Mouse (Mus musculus) brain, embryonic 14.5 days (tissue): ENCODE results near the gene Pold3.

ENCODE experiments used
- CTCF ChIP-seq: fragments of 200-500 bp; IDR thresholded peaks from 2 replicates; pipeline ENCODE4 v1.5.1; 2012; ENCODE audit warnings: inconsistent platforms, mild to moderate bottlenecking, moderate library complexity, borderline replicate concordance; ENCODE audit not compliant: insufficient read depth, insufficient read length; ENCODE audit errors: extremely low read depth
- POLR2A ChIP-seq: fragments of 200-500 bp; IDR thresholded peaks from 2 replicates; pipeline ENCODE4 v1.6.1; 2012; ENCODE audit warnings: mild to moderate bottlenecking, inconsistent platforms, borderline replicate concordance; ENCODE audit not compliant: poor library complexity, insufficient read depth, insufficient read length, severe bottlenecking; ENCODE audit errors: extremely low read depth

DNA sequence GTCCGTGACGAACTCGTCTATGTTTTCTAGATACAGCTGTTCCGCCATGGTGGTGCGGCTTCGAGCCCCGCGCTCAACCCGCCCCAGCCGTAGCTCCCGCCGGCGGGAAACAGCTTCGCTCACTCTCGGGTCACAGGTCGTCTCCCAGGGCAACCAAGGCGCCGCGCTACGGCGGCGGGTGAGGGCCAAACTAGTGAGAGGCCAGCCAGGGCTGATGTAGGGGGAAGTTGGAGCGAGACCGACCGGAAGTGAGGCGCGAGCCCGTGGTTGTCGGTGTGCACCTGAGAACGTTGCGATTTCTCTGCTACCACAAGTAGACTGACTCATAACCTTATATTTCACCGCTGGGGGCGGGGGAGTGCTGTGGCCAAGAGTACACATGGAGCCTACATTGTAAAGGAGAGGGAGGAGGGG, at the start of gene Pold3:
- no peak for TF ChIP-seq CTCF
- peak; percentile 82; the same call in 1 of the 2 replicates for TF ChIP-seq POLR2A
